Mouse (Mus musculus): ENCODE data around the gene Dcun1d4. TPM values are rescaled to one million over a fixed set of nuclear protein-coding genes. Genes with fewer than 3 reads are reported as not detected.

The Dcun1d4 gene
- polyA plus RNA-seq, 1 experiment from 2014 or later = 53.0 TPM

Other genes with a start within 250 kb of the Dcun1d4 start
- 45.5 and 47.7 TPM in 2 replicates for gene Fryl, start 224.4 kb upstream of the Dcun1d4 start, polyA plus RNA-seq (2015; fragmentation: Nextera tagmentation; extraction: Ambion mirVana)
- gene Ociad1, start 188.2 kb upstream of the Dcun1d4 start, polyA plus RNA-seq (2015; fragmentation: Nextera tagmentation; extraction: Ambion mirVana) = 267 and 284 TPM in 2 replicates
- gene Ociad2, start 140.0 kb upstream of the Dcun1d4 start, polyA plus RNA-seq (2015; fragmentation: Nextera tagmentation; extraction: Ambion mirVana) = 20.2 and 23.5 TPM in 2 replicates
- 0.12 and 0.13 TPM in 2 replicates for gene Cwh43, start 74.9 kb upstream of the Dcun1d4 start, polyA plus RNA-seq (2015; fragmentation: Nextera tagmentation; extraction: Ambion mirVana)
- gene Lrrc66, start 151.5 kb downstream of the Dcun1d4 start, polyA plus RNA-seq (2015; fragmentation: Nextera tagmentation; extraction: Ambion mirVana) = not detected in 2 replicates
- 29.5 and 32.3 TPM in 2 replicates for gene Sgcb, start 166.8 kb downstream of the Dcun1d4 start, polyA plus RNA-seq (2015; fragmentation: Nextera tagmentation; extraction: Ambion mirVana)
- 0.45 and 1.4 TPM in 2 replicates for gene Spata18, start 170.4 kb downstream of the Dcun1d4 start, polyA plus RNA-seq (2015; fragmentation: Nextera tagmentation; extraction: Ambion mirVana)

All from hindbrain, embryonic 13.5 days (tissue).